Mouse (Mus musculus): ENCODE data around the gene Mark3.
"Not testable (repeated sequence)": the region's sequence is repeated elsewhere in the genome, so short reads cannot be mapped to it uniquely, and the experiment has no call there.

Gene Mark3

GRCm38 (mm10) chr12:111574074-111574886, at the start of gene Mark3:
Gene Mark3, plus strand, starts transcription at chr12:111574523.
- peak; percentile 90 to 97 for DNase-seq (ENCODE audit: low spot score in 2 of 2)

DNA sequence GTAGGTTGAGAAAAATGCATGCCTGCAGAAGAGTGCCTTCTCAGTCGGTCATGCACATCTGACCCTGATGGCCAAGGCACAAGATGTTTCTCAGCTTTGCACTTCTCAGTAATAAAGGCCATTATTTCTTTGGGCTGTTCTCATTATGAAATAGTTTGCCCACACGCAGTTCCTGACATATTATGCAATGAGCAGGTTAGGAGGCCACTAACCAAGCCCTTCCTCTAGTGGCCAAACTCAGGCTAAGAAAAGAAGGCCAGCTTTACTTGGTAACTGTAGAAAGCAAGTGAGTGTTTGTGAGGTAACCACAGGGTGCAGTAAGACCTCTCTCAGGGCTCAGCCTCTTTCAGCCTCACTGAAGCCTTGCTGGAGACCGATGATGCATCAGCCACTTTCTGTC, 49.4 kb upstream of the Mark3 start:
- DNase-seq (ENCODE audit: low spot score in 2 of 2), result no peak

GRCm38 (mm10) chr12:111527643-111528281, 46.6 kb upstream of the Mark3 start:
- DNase-seq (ENCODE audit: low spot score in 2 of 2), result no peak

- no peak for DNase-seq (ENCODE audit: low spot score in 2 of 2)
Observed at GRCm38 (mm10) chr12:111529192-111529591, 45.1 kb upstream of the Mark3 start.

- no peak for DNase-seq (ENCODE audit: low spot score in 2 of 2)
Observed at GRCm38 (mm10) chr12:111533096-111533794, 41.1 kb upstream of the Mark3 start.

GRCm38 (mm10) chr12:111535281-111535680, 39.0 kb upstream of the Mark3 start:
- no peak for DNase-seq (ENCODE audit: low spot score in 2 of 2)

GRCm38 (mm10) chr12:111535762-111536161, 38.6 kb upstream of the Mark3 start:
- no peak for DNase-seq (ENCODE audit: low spot score in 2 of 2)

- no peak for DNase-seq (ENCODE audit: low spot score in 2 of 2)
Observed at GRCm38 (mm10) chr12:111536746-111537145, 37.6 kb upstream of the Mark3 start.

- no peak for DNase-seq (ENCODE audit: low spot score in 2 of 2)
Observed at GRCm38 (mm10) chr12:111537341-111537740, 37.0 kb upstream of the Mark3 start.

GRCm38 (mm10) chr12:111537796-111538291, 36.5 kb upstream of the Mark3 start, which contains the start of gene Eif5:
Gene Eif5, plus strand, starts transcription at chr12:111538016.
- DNase-seq (ENCODE audit: low spot score in 2 of 2), result peak; percentile 99

GRCm38 (mm10) chr12:111538292-111539040, 35.9 kb upstream of the Mark3 start:
- DNase-seq (ENCODE audit: low spot score in 2 of 2), result peak; percentile 76 to 78

DNA sequence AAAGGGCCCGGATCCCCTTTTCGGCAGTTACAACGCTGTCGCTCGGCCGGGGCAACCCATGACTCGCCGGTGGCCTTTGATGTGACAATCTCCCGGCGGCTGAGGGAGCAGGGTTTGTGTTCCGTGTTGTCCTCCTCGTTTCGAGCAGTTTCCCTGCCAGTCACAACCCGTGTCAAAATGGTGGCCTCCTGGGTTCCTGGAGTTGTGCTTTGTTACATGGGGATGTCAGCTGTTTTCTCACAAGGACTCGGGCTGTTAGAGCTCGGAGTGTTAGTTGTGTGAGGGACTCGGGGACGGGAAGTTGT, 35.3 kb upstream of the Mark3 start:
- DNase-seq (ENCODE audit: low spot score in 2 of 2), result no peak

DNA sequence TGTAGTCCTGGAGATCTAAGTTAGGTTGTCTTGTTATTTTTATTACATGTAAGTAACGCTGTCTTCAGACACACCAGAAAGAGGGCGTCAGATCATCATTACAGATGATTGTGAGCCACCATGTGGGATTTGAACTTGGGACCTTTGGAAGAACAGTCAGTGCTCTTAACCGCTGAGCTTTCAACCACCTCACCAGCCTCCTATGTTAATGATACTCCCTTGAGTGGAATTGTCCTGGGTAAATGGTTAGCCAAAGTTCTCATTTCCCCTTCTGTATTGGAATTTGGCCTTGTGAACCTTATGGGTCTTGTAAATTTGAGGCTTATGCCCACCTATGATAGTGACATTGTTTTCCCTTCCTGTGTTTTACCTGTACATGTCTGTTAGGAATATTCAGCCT, 27.3 kb upstream of the Mark3 start:
- no peak for DNase-seq (ENCODE audit: low spot score in 2 of 2)

DNA sequence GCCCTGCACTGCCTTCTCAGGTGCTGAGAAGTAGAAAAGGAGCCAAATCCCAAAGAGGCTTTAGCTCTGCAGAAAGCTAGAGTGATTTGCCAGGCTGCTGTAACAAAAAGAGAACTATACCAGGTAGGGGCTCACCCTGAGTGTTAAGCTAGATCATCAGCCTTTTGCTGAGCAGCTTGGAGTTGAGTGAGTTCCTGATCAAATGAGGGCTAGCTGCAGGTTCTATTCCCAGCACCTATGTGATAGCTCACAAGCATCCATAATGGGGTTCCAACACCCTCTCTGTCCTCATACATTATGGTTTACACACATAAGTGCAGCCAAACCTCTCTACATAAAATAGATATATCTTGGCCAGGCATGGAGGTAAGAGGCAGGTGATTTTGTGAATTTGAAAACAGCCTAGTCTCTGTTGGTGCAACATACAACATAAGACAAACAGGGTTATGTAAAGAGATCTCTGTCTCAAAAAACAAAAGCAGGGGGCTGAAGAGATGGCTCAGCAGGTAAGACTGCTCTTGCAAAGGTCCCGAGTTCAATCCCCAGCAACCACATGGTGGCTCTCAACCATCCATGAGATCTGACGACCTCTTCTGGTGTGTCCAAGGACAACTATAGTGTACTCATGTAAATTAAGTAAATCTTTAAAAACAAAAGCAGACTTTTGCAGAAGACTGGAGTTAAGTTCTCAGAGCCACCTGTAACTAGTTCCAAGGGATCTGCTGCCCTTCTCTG, 25.6 kb upstream of the Mark3 start:
- no peak for DNase-seq (ENCODE audit: low spot score in 2 of 2)

GRCm38 (mm10) chr12:111550679-111551078, 23.6 kb upstream of the Mark3 start:
- DNase-seq (ENCODE audit: low spot score in 2 of 2), result no peak

DNA sequence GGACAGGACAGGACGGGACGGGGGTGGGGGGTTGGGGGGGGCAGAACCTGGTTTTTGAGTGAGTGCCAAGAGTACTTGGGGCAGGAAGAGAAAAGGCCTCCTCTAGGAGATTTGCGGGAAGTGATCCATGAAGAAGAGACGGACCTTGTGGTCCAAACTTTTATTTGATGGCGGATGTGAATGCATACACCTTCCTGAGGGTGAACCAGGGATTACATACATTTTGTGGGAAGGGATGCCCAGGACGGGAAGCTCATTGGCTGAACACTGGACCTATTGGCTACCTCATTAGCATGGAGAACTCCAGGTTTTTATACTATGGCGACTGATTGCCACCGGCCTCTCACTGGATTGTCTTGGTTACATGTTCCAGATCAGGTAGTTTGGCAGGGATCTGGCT, 22.0 kb upstream of the Mark3 start:
- DNase-seq (ENCODE audit: low spot score in 2 of 2), result no peak

GRCm38 (mm10) chr12:111555357-111555756, 19.0 kb upstream of the Mark3 start:
- DNase-seq (ENCODE audit: low spot score in 2 of 2), result no peak

DNA sequence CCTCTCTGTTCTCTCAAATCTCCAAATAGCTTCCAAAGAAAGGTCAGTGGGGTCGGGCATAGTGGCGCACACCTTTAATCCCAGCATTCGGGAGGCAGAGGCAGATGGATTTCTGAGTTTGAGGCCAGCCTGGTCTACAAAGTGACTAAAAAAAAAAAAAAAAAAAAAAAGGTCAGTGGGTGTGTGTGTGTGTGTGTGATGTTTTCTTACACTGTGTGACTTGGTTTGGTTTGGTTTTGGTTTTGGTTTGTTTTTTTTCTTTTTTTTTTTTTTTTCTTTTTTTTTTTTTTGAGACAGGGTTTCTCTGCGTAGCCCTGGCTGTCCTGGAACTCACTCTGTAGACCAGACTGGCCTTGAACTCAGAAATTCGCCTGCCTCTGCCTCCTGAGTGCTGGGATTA, 18.4 kb upstream of the Mark3 start:
- DNase-seq (ENCODE audit: low spot score in 2 of 2), result not testable (repeated sequence)

DNA sequence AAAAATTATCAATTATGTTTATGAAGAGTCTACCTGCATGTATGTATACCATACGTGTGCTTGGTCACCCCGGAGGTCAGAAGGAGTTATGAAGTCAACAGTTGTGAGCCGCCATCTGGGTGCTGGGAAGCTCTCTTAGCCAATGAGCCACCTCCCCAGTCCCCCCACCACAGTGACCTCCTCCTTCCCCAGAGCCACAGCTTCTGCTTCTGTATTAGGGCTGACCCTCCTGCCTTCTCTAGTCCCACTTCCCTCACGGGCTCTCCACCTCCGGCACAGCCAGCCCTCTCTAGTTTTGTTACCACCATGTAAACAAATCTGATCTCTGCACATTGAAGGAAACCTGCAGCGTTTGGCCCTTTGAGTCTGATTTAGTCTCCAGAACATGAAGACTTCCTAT, 16.8 kb upstream of the Mark3 start:
- no peak for DNase-seq (ENCODE audit: low spot score in 2 of 2)

GRCm38 (mm10) chr12:111558655-111559054, 15.7 kb upstream of the Mark3 start:
- no peak for DNase-seq (ENCODE audit: low spot score in 2 of 2)

DNA sequence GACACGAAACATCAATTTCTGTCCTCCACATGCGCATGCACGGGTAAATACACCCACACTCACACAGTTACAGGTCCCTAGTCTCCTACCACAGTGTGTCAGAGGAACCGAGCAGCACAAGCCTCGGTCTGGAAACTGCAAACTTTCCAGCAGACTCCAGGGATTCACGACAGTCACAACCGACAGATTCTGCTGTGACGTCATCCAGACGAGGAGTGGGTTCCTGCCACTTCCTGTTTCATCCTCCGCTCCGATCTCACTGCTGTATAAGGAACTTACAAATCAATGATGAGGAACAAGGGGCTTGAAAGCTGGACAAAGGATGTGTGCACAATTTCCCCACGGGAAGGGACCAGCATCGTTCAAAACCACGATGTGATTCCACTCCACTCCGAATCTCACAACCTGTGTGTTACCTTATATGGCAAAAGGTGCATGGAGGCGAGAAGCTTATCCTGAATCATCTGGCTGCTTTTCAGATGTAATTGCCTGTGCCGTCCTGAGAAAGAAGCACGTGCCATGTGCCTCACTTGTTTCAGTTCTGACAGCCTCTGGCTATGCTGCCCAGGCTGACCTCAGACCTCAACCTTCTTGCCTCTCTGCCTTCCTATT, 14.6 kb upstream of the Mark3 start:
- DNase-seq (ENCODE audit: low spot score in 2 of 2), result no peak

All from urinary bladder, adult 18-20 months (tissue).